In genomic region chr14:56824562-56824961, GRCm38 (mm10) we compare ENCODE assay signal across 14 mouse cellular contexts. TPM values are rescaled to one million over a fixed set of nuclear protein-coding genes. Genes with fewer than 3 reads are reported as not detected.
DNase-seq lines count a peak whose midpoint lies in the region; ATAC-seq and TF ChIP-seq lines count a peak whose summit lies in the region.
"Had no signal": no experiment of that assay in that cellular context is flagged by ENCODE, and none has a peak within 500 bp of the region (broad histone marks: within the 10 kb centered on the region; RNA-seq: fewer than 3 reads in every experiment).

No protein-coding gene starts in this region.

- no peak overlapping the region for H3K27ac ChIP-seq in liver, postnatal 0 days (ENCODE audit: low read depth)
- no peak overlapping the region for H3K27ac ChIP-seq in hindbrain, embryonic 12.5 days
- H3K27ac ChIP-seq: embryonic facial prominence, embryonic 10.5 days; heart, embryonic 15.5 days; hindbrain, embryonic 15.5 days; liver, embryonic 15.5 days had no signal

- H3K27me3 ChIP-seq in liver, postnatal 0 days (ENCODE audit: insufficient read depth, low read length) = no peaks in the 10 kb centered on the region
- H3K27me3 ChIP-seq in E14TG2a.4 (ENCODE audit: insufficient read depth, low read length) = peaks cover 3% of the 10 kb centered on the region; the same call in 1 of the 2 replicates
- H3K27me3 ChIP-seq in hindbrain, embryonic 12.5 days = no peaks in the 10 kb centered on the region
- H3K27me3 ChIP-seq: heart, embryonic 15.5 days; hindbrain, embryonic 15.5 days; liver, embryonic 15.5 days had no signal

- no peak overlapping the region for H3K4me3 ChIP-seq in liver, postnatal 0 days (ENCODE audit: low read depth, low read length)
- no peak overlapping the region for H3K4me3 ChIP-seq in E14TG2a.4 (replicated peaks; ENCODE audit: low read length)
- H3K4me3 ChIP-seq in hindbrain, embryonic 12.5 days = no peak overlapping the region
- H3K4me3 ChIP-seq: embryonic facial prominence, embryonic 10.5 days; heart, embryonic 15.5 days; hindbrain, embryonic 15.5 days; liver, embryonic 15.5 days had no signal

- H3K36me3 ChIP-seq in liver, postnatal 0 days (replicated peaks; ENCODE audit: insufficient read depth, low read length) = no peaks in the 10 kb centered on the region
- no peaks in the 10 kb centered on the region for H3K36me3 ChIP-seq in E14TG2a.4 (ENCODE audit: insufficient read depth, low read length)
- no peaks in the 10 kb centered on the region for H3K36me3 ChIP-seq in hindbrain, embryonic 12.5 days
- H3K36me3 ChIP-seq: embryonic facial prominence, embryonic 10.5 days; heart, embryonic 15.5 days; hindbrain, embryonic 15.5 days; liver, embryonic 15.5 days had no signal

- H3K4me2 ChIP-seq in liver, postnatal 0 days (ENCODE audit: low read depth, low read length) = no peak overlapping the region
- no peak overlapping the region for H3K4me2 ChIP-seq in hindbrain, embryonic 12.5 days (replicated peaks)
- H3K4me2 ChIP-seq: heart, embryonic 15.5 days; hindbrain, embryonic 15.5 days; liver, embryonic 15.5 days had no signal

- peak; percentile 51 for TF ChIP-seq CTCF in liver, postnatal 0 days (IDR thresholded peaks at IDR 0.05; ENCODE audit: low read depth)
- peak; percentile 30 for TF ChIP-seq CTCF in E14TG2a.4 (conservative IDR thresholded peaks at IDR 0.05; ENCODE audit: low read length)

- DNase-seq in liver, postnatal 0 days = no peak
- no peak for DNase-seq in liver
- peak; percentile 41 to 53 for DNase-seq in B cell, adult 2 months
- DNase-seq in naive thymus-derived CD4-positive, alpha-beta T cell, adult 2 months (ENCODE audit: low read depth) = peak; percentile 58
- DNase-seq in layer of hippocampus, adult 11-12 months (ENCODE audit: low spot score) = no peak
- DNase-seq: cerebellum, adult 9-10 months; kidney, adult 8-10 months; thymus, adult 2 months had no signal

- H3K4me1 ChIP-seq in liver, postnatal 0 days (ENCODE audit: insufficient read depth) = no peaks in the 10 kb centered on the region
- H3K4me1 ChIP-seq in E14TG2a.4 (replicated peaks; ENCODE audit: low read depth, low read length) = no peaks in the 10 kb centered on the region
- no peaks in the 10 kb centered on the region for H3K4me1 ChIP-seq in hindbrain, embryonic 12.5 days
- H3K4me1 ChIP-seq: embryonic facial prominence, embryonic 10.5 days; heart, embryonic 15.5 days; hindbrain, embryonic 15.5 days; liver, embryonic 15.5 days had no signal

- ATAC-seq in liver, postnatal 0 days = no peak
- ATAC-seq in hindbrain, embryonic 12.5 days (ENCODE audit: low FRiP score) = no peak

- TF ChIP-seq EP300 in liver, postnatal 0 days (IDR thresholded peaks at IDR 0.05; ENCODE audit: low read depth) = no peak

- H3K9me3 ChIP-seq in liver, postnatal 0 days (ENCODE audit: low read length) = peaks cover 3% of the 10 kb centered on the region; the same call in 1 of the 2 replicates
- peaks cover 6% of the 10 kb centered on the region for H3K9me3 ChIP-seq in E14TG2a.4 (ENCODE audit: low read length)
- no peaks in the 10 kb centered on the region; the same call in 1 of the 2 replicates for H3K9me3 ChIP-seq in hindbrain, embryonic 12.5 days (replicated peaks)
- H3K9me3 ChIP-seq: embryonic facial prominence, embryonic 10.5 days; heart, embryonic 15.5 days; hindbrain, embryonic 15.5 days; liver, embryonic 15.5 days had no signal

- no peak overlapping the region for H3K9ac ChIP-seq in liver, postnatal 0 days (replicated peaks)
- H3K9ac ChIP-seq in hindbrain, embryonic 12.5 days = no peak overlapping the region
- H3K9ac ChIP-seq: heart, embryonic 15.5 days; hindbrain, embryonic 15.5 days; liver, embryonic 15.5 days had no signal

RNA-seq across cellular contexts. Expression of gene Zmym5, which starts 13.0 kb away (rescaled TPM):
- polyA plus RNA-seq in liver, postnatal 0 days (2015; fragmentation: Nextera tagmentation; extraction: Ambion mirVana) = 8.4 and 10.2 TPM in 2 replicates
- polyA plus RNA-seq in hindbrain, embryonic 12.5 days (2016; fragmentation: Nextera tagmentation; extraction: Ambion mirVana) = 35.5 and 35.8 TPM in 2 replicates

RNA-seq across cellular contexts. Expression of gene Pspc1, which starts 46.4 kb away (rescaled TPM):
- 6.4 and 7.8 TPM in 2 replicates for polyA plus RNA-seq in liver, postnatal 0 days (2015; fragmentation: Nextera tagmentation; extraction: Ambion mirVana)
- 46.2 and 53.9 TPM in 2 replicates for polyA plus RNA-seq in hindbrain, embryonic 12.5 days (2016; fragmentation: Nextera tagmentation; extraction: Ambion mirVana)

Comparison
In these comparisons a context has a peak if more than half of its experiments do, and no peak if none do; other contexts are left out.
1. DNase-seq: peak in B cell, adult 2 months (2 of 2) and naive thymus-derived CD4-positive, alpha-beta T cell, adult 2 months (single experiment); none in liver, postnatal 0 days (single experiment), liver (single experiment) and layer of hippocampus, adult 11-12 months (single experiment).